Mouse (Mus musculus) intestine, embryonic 16.5 days (tissue): ENCODE results near the gene Fam196a. TPM values are rescaled to one million over a fixed set of nuclear protein-coding genes. Genes with fewer than 3 reads are reported as not detected.

Experiments used
- ATAC-seq: fragments of 200-750 bp; cut with Nextera tagmentation; 2 replicates; pipeline ENCODE4 v1.8.0; 2017; ENCODE audit warnings: moderate TSS enrichment, moderate library complexity
- H3K27ac ChIP-seq: fragments of 300-500 bp; sonication (generic); 2 replicates; pipeline ENCODE4 v1.5.1; 2014; ENCODE audit warnings: mild to moderate bottlenecking, low read length
- H3K27me3 ChIP-seq: fragments of 300-500 bp; sonication (generic); replicated peaks from 2 replicates; pipeline ENCODE4 v1.6.1; 2014; ENCODE audit warnings: low read length, control low read depth, mixed read lengths; ENCODE audit not compliant: control insufficient read depth, insufficient read depth
- H3K36me3 ChIP-seq: fragments of 300-500 bp; sonication (generic); 2 replicates; pipeline ENCODE4 v1.6.1; 2014; ENCODE audit warnings: low read length, control low read depth; ENCODE audit not compliant: control insufficient read depth, insufficient read depth
- H3K4me1 ChIP-seq: fragments of 300-500 bp; sonication (generic); 2 replicates; pipeline ENCODE4 v1.6.1; 2014; ENCODE audit warnings: low read length, control low read depth, mixed read lengths; ENCODE audit not compliant: control insufficient read depth, insufficient read depth
- H3K4me2 ChIP-seq: fragments of 300-500 bp; sonication (generic); 2 replicates; pipeline ENCODE4 v1.6.1; 2014; ENCODE audit warnings: low read depth, low read length, control low read depth
- H3K4me3 ChIP-seq: fragments of 300-500 bp; sonication (generic); 2 replicates; pipeline ENCODE4 v1.5.1; 2014; ENCODE audit warnings: mild to moderate bottlenecking, low read length
- H3K9ac ChIP-seq: fragments of 300-500 bp; sonication (generic); 2 replicates; pipeline ENCODE4 v1.6.1; 2014; ENCODE audit warnings: low read depth, low read length
- H3K9me3 ChIP-seq: fragments of 300-500 bp; sonication (generic); 2 replicates; pipeline ENCODE4 v1.6.1; 2016; ENCODE audit warnings: low read length, control low read depth; ENCODE audit not compliant: control insufficient read depth
- WGBS: fragments of 180-500 bp; shearing (Covaris S2); extraction: QIAGEN DNeasy Blood & Tissue Kit; methylation state at CpG from one replicate; pipeline ENCODE4 v1.1.7; 2014; 5-methylcytosine and 5-hydroxymethylcytosine counted together
- polyA plus RNA-seq: library from polyadenylated mRNA; unstranded; fragments of >200 nt; fragmentation: Nextera tagmentation; extraction: Ambion mirVana; gene quantifications from 2 replicates; pipeline ENCODE4 v1.2.1, GENCODE M21; 2015

Fam196a gene
- polyA plus RNA-seq, 1 experiment from 2014 or later = 1.4 TPM

DNA sequence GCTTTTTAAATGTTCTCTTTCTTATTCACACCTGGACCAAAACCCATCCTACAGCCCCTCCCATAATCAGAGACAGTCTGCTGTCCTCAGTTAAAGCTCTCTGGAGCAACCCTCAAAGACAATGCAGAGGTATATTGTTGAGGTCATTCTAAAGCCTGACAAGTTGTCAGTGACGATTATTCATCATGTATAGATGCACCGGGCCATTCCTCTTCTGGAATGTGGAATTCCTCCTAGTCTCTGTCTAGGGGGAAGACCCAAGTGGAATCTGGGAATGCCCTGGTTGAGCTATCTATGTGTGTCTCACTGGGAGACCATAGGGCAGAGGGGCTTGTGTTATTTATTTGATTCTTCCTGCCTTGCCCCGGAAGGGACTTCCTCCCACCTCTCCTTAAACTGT, 65.7 kb downstream of the Fam196a start:
- H3K9me3 ChIP-seq = no peaks in the 10 kb centered on the region
- no peaks in the 10 kb centered on the region for H3K4me1 ChIP-seq
- no peak overlapping the region for H3K4me2 ChIP-seq

GRCm38 (mm10) chr7:134864175-134864574, 74.1 kb downstream of the Fam196a start:
- no peak overlapping the region for H3K4me3 ChIP-seq
- no peak overlapping the region for H3K4me2 ChIP-seq
- H3K9ac ChIP-seq = no peak overlapping the region
- no peaks in the 10 kb centered on the region for H3K36me3 ChIP-seq
- no peak for ATAC-seq
- H3K9me3 ChIP-seq = no peaks in the 10 kb centered on the region
- no peaks in the 10 kb centered on the region for H3K27me3 ChIP-seq
- 71% methylated on average over 2 of the region's 2 CpGs for WGBS
- no peak overlapping the region for H3K27ac ChIP-seq
- no peaks in the 10 kb centered on the region for H3K4me1 ChIP-seq

More for the DNA sequence above, 65.7 kb downstream of the Fam196a start:
- H3K27ac ChIP-seq = no peak overlapping the region
- ATAC-seq = no peak
- WGBS = 72% methylated on average over 3 of the region's 3 CpGs
- H3K36me3 ChIP-seq = peaks cover 4% of the 10 kb centered on the region; the same call in 1 of the 2 replicates
- no peak overlapping the region for H3K9ac ChIP-seq
- H3K27me3 ChIP-seq = no peaks in the 10 kb centered on the region
- H3K4me3 ChIP-seq = no peak overlapping the region

DNA sequence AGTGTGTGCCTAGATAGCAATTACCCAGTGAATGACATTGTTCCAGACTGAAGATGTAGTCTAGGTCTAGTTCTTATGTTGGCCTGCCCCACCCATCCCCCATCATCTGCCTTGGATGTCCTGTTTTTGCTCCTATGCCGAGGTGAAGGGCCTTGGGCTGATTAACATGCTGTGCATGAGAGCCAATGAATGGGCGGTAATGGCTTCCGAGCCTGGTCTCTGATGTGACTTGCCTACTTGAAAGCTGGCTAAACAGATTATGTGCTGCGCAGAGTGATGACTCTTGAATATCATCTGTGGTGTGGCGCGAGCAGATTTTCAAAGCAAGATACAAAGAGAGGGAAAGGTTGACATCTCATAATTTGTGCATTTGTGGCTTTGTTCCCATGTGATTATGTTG, 76.2 kb downstream of the Fam196a start:
- Histone ChIP-seq H3K36me3 (no peaks in the 10 kb centered on the region), H3K4me1 (no peaks in the 10 kb centered on the region), H3K4me3 (no peak overlapping the region), H3K4me2 (no peak overlapping the region), H3K9me3 (no peaks in the 10 kb centered on the region), H3K27ac (no peak overlapping the region), H3K9ac (no peak overlapping the region), H3K27me3 (no peaks in the 10 kb centered on the region)
- no peak for ATAC-seq
- WGBS = 86% methylated on average over 6 of the region's 6 CpGs

GRCm38 (mm10) chr7:134842751-134843150, 95.5 kb downstream of the Fam196a start:
- ATAC-seq = no peak
- no peak overlapping the region for H3K27ac ChIP-seq
- no peaks in the 10 kb centered on the region for H3K4me1 ChIP-seq
- 88% methylated on average over 4 of the region's 4 CpGs for WGBS
- H3K36me3 ChIP-seq = no peaks in the 10 kb centered on the region
- no peak overlapping the region for H3K9ac ChIP-seq
- H3K4me3 ChIP-seq = no peak overlapping the region
- H3K4me2 ChIP-seq = no peak overlapping the region
- H3K27me3 ChIP-seq = no peaks in the 10 kb centered on the region
- H3K9me3 ChIP-seq = no peaks in the 10 kb centered on the region

DNA sequence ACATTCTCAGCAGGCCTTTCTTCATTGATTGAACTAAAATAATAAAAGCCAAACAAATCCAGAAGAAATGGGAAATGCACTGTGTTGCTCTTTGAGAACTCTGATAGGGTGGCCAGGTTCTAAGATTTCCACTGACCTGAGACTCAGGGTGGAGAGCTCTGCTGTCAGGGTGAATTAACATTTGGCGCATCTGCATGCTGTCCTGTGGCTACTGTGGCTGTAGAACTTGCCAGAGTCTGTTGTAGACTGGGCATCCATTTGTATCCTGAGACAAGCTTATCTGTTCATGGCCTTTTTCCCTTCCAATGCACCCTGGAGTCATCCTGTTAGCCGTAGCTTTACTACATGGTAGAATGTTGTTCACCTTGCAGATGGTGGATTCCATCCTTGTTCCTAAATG, 98.2 kb downstream of the Fam196a start:
- no peaks in the 10 kb centered on the region for H3K9me3 ChIP-seq
- no peak overlapping the region for H3K9ac ChIP-seq
- no peaks in the 10 kb centered on the region for H3K27me3 ChIP-seq
- 82% methylated on average over 2 of the region's 2 CpGs for WGBS
- no peak overlapping the region for H3K4me3 ChIP-seq
- no peaks in the 10 kb centered on the region for H3K4me1 ChIP-seq
- no peak overlapping the region for H3K4me2 ChIP-seq
- ATAC-seq = no peak
- H3K27ac ChIP-seq = no peak overlapping the region
- H3K36me3 ChIP-seq = no peaks in the 10 kb centered on the region
